Mouse (Mus musculus) T-cell, adult 66 days (primary cell): ENCODE data around the gene Clec1b. TPM values are rescaled to one million over a fixed set of nuclear protein-coding genes. Genes with fewer than 3 reads are reported as not detected.

Source experiments
- total RNA-seq, 2 experiments: library from RNA; stranded (reverse); gene quantifications; 3 replicates in 1 of 2; 4 replicates in 1 of 2; pipeline ENCODE4 v1.2.4; 2023

The Clec1b gene
- total RNA-seq = under 1 TPM in 1 of 2 experiments, not detected in 1; 0.12 TPM

DNA sequence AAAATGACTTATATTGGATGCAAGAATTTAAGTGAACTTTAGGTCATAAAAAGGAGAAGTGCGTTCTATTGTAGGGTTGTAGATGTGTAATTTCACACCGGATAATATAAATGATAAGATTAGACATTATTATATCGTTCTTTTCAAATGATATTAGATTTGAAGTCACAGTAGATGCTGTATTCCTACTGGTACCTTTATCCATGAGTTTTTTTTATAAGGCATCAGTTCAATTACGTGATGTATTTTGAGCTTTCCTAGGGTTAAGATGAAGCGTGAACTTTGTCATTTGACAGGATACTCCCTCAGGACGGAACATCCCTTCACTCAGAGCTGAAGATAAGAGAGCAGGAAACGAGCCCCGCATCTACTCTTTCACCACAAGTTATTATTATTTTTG is at the start of gene Clec1b:
Clec1b (plus strand) TSS at position 301 of the 400 bp plus-strand sequence.

DNA sequence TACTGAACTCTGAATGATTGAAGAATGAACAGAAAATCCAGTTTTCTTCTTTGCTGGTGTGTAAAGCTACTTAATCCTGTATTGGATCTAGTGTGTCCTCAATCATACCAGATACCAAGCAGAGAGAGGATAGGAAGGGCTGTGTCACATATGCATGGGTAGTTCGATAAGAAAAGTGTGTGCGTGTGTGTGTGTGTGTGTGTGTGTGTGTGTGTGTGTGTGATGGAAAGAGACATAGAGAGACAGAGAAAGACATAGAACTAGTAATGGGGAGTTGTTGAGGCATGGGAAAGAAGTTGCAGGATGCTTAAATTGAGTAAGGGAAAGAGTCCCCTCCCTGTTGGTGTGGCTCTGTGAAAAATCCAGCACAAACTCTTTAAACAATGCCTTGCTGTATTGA is 11.3 kb upstream of the Clec1b start, which contains the start of gene Clec12b:
Clec12b (minus strand) TSS at position 101 of the 400 bp plus-strand sequence.

DNA sequence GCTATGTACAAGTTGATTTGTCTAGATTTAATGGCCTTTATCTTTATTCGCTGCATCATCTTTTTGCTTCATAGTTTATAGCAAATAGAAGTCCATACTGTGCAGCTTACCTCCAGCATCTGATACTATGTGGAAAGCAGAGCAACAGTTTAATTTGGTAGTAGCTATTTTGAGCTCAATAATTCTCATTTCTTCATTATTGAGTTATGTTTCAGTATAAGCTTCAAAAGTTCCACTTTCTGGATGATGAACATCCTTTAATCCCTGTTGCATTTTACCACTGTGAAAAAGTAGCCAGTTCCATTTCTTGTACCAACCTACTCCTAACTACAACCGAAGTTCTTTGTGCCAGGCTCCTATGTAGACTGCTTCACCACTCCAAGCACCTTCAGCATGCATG is 11.5 kb downstream of the Clec1b start, which contains the start of gene Clec9a:
Clec9a (plus strand) TSS at position 301 of the 400 bp plus-strand sequence.

DNA sequence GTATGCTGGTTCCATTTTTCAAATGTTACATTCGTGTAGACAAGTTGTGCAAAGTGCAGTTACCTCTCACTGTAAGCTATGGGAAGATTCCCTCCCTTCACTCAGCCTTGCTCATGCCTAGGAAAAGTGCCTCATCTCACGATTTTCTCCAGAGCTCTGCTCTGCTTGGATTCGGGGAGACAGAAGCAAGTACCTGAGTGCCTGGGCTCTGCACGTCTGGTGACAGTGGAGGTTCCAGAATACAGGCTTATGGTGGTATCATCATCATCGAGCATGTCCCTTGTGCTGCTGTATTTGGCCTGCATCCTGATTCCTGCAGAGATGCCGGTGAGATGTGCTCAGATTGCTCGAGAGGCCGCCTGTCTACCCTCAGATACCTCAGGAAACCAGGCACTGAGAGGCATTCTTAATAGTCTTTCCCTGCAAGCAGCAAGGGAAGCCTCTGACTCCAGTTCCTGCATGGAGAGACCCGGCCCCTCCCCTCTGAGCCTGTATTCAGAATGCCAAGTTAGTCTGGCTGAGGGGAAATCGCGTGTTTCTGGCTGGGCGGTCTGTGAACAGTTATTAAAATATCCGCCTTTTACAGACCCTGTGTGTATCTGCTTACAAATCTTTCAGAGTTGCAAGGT is 54.4 kb downstream of the Clec1b start, which contains the start of gene Clec1a:
Clec1a (minus strand) TSS at position 590 of the 629 bp plus-strand sequence.

Other genes starting within 250 kb of the Clec1b start
- gene Clec2d, start 216.7 kb upstream of the Clec1b start, total RNA-seq = 100 to 1,000 TPM; 181 to 207 TPM
- 100 to 1,000 TPM; 195 to 249 TPM for gene Cd69, start 121.9 kb upstream of the Clec1b start, total RNA-seq
- gene 4922502D21Rik, start 65.5 kb upstream of the Clec1b start, total RNA-seq = not detected
- gene Clec12a, start 54.6 kb upstream of the Clec1b start, total RNA-seq = under 1 TPM; 0.50 to 0.96 TPM
- gene Clec12b, start 11.4 kb upstream of the Clec1b start, total RNA-seq = not detected
- gene Clec9a, start 11.6 kb downstream of the Clec1b start, total RNA-seq = 1 to 10 TPM; 1.3 to 4.2 TPM
- gene Clec1a, start 54.7 kb downstream of the Clec1b start, total RNA-seq = not detected
- gene Olr1, start 109.9 kb downstream of the Clec1b start, total RNA-seq = not detected
- not detected for gene Tmem52b, start 115.3 kb downstream of the Clec1b start, total RNA-seq
- gene Gabarapl1, start 135.9 kb downstream of the Clec1b start, total RNA-seq = 10 to 100 TPM; 11.3 to 13.9 TPM
- 10 to 100 TPM in 1 of 2 experiments, 1 to 10 TPM in 1; 6.9 to 11.7 TPM for gene Klre1, start 180.6 kb downstream of the Clec1b start, total RNA-seq
- gene Klrd1, start 194.5 kb downstream of the Clec1b start, total RNA-seq = 100 to 1,000 TPM; 149 to 163 TPM
- gene Klrk1, start 226.6 kb downstream of the Clec1b start, total RNA-seq = 10 to 100 TPM; 10.7 to 20.5 TPM
- 1 to 10 TPM; 1.3 to 2.2 TPM for gene Klrc3, start 246.0 kb downstream of the Clec1b start, total RNA-seq